Mouse (Mus musculus) liver, adult 2 months (tissue): ENCODE measurements around the gene Sipa1. TPM values are rescaled to one million over a fixed set of nuclear protein-coding genes. Genes with fewer than 3 reads are reported as not detected.
A peak's percentile ranks its signal among the peaks of the same experiment; 100 is the strongest.

ENCODE experiments used
- DNase-seq: peaks from one replicate; pipeline ENCODE4 v3.0.0-alpha.2; 2011; ENCODE audit warnings: low read depth, low spot score; ENCODE audit errors: extremely low read depth
- H3K27ac ChIP-seq: fragments of 200-500 bp; replicated peaks from 2 replicates; pipeline ENCODE4 v1.5.1; 2012; ENCODE audit warnings: low read depth, mild to moderate bottlenecking, control low read depth, inconsistent platforms, low read length; ENCODE audit not compliant: insufficient read depth
- H3K27me3 ChIP-seq: fragments of 200-500 bp; 2 replicates; pipeline ENCODE4 v1.6.1; 2012; ENCODE audit warnings: mild to moderate bottlenecking, moderate library complexity, low read length, inconsistent platforms; ENCODE audit not compliant: control insufficient read depth, insufficient read depth
- H3K36me3 ChIP-seq: fragments of 200-500 bp; 2 replicates; pipeline ENCODE4 v1.6.1; 2012; ENCODE audit warnings: low read length, inconsistent platforms; ENCODE audit not compliant: control insufficient read depth, insufficient read depth
- H3K4me1 ChIP-seq: fragments of 200-500 bp; 2 replicates; pipeline ENCODE4 v1.6.1; 2011; ENCODE audit warnings: low read length; ENCODE audit not compliant: control insufficient read depth, insufficient read depth
- H3K4me3 ChIP-seq: fragments of 200-500 bp; 2 replicates; pipeline ENCODE4 v1.5.1; 2011; ENCODE audit warnings: low read depth, mild to moderate bottlenecking, control low read depth, low read length, moderate library complexity; ENCODE audit not compliant: insufficient read depth
- H3K79me2 ChIP-seq: fragments of 200-500 bp; 2 replicates; pipeline ENCODE4 v1.6.1; 2012; ENCODE audit warnings: inconsistent platforms, mild to moderate bottlenecking, low read length, moderate library complexity; ENCODE audit not compliant: control insufficient read depth, insufficient read depth
- H3K9ac ChIP-seq: fragments of 200-500 bp; 2 replicates; pipeline ENCODE4 v1.6.1; 2012; ENCODE audit warnings: low read depth, mild to moderate bottlenecking, control low read depth, inconsistent platforms, low read length
- CTCF ChIP-seq: fragments of 200-500 bp; IDR thresholded peaks from 2 replicates; pipeline ENCODE4 v1.5.1; 2011; ENCODE audit warnings: low read depth, low read length, control low read depth
- POLR2A ChIP-seq: fragments of 200-500 bp; IDR thresholded peaks from 2 replicates; pipeline ENCODE4 v1.6.1; 2011; ENCODE audit warnings: low read length, control low read depth; ENCODE audit not compliant: insufficient read depth; ENCODE audit errors: extremely low read depth
- WGBS: fragments of 180-500 bp; shearing (Covaris S2); methylation state at CpG from one replicate; pipeline ENCODE4 v1.1.7; 2018; 5-methylcytosine and 5-hydroxymethylcytosine counted together
- polyA plus RNA-seq: library from polyadenylated mRNA; depleted of rRNA; stranded (reverse); fragments of >200 nt; gene quantifications from 2 replicates; pipeline ENCODE4 v1.2.3, GENCODE M21; 2012
- total RNA-seq: library from RNA; depleted of rRNA; stranded (reverse); fragments of >200 nt; gene quantifications from 2 replicates; pipeline ENCODE4 v1.2.3, GENCODE M21; 2014

The Sipa1 gene
- total and polyA plus RNA-seq, 2 experiments, result 3.4 to 17.9 TPM

GRCm38 (mm10) chr19:5652570-5652969, 10.9 kb downstream of the Sipa1 start:
- peaks cover 17% of the 10 kb centered on the region for H3K4me1 ChIP-seq
- no peak overlapping the region for H3K9ac ChIP-seq
- no peaks in the 10 kb centered on the region for H3K79me2 ChIP-seq
- DNase-seq, result no peak
- 92% methylated on average over 6 of the region's 6 CpGs for WGBS
- no peak overlapping the region for H3K4me3 ChIP-seq
- TF ChIP-seq POLR2A (no peak), CTCF (no peak)
- no peak overlapping the region for H3K27ac ChIP-seq
- no peaks in the 10 kb centered on the region for H3K27me3 ChIP-seq
- H3K36me3 ChIP-seq, result no peaks in the 10 kb centered on the region; the same call in 1 of the 2 replicates

- TF ChIP-seq POLR2A (no peak), CTCF (no peak)
- no peak overlapping the region for H3K4me3 ChIP-seq
- H3K4me1 ChIP-seq, result peaks cover 17% of the 10 kb centered on the region
- H3K79me2 ChIP-seq, result no peaks in the 10 kb centered on the region
- DNase-seq, result no peak
- H3K27me3 ChIP-seq, result no peaks in the 10 kb centered on the region
- no peaks in the 10 kb centered on the region; the same call in 1 of the 2 replicates for H3K36me3 ChIP-seq
- H3K27ac ChIP-seq, result no peak overlapping the region
- 87% methylated on average over 13 of the region's 13 CpGs for WGBS
- no peak overlapping the region for H3K9ac ChIP-seq
These were observed 11.8 kb downstream of the Sipa1 start for GRCm38 (mm10) chr19:5651502-5652274.

GRCm38 (mm10) chr19:5649298-5649741, 14.2 kb downstream of the Sipa1 start:
- 22% methylated on average over 6 of the region's 6 CpGs for WGBS
- Histone ChIP-seq H3K27me3 (no peaks in the 10 kb centered on the region), H3K9ac (peak overlapping the region; percentile 36), H3K36me3 (peaks cover 18% of the 10 kb centered on the region; the same call in 1 of the 2 replicates), H3K79me2 (no peaks in the 10 kb centered on the region), H3K27ac (peak overlapping the region; percentile 73), H3K4me3 (peak overlapping the region; percentile 28; the same call in 1 of the 2 replicates), H3K4me1 (peaks cover 17% of the 10 kb centered on the region)
- TF ChIP-seq CTCF (no peak), POLR2A (no peak)
- peak; percentile 70 for DNase-seq

GRCm38 (mm10) chr19:5648401-5649297, 14.9 kb downstream of the Sipa1 start:
- H3K4me1 ChIP-seq, result peaks cover 17% of the 10 kb centered on the region
- no peaks in the 10 kb centered on the region for H3K27me3 ChIP-seq
- H3K36me3 ChIP-seq, result peaks cover 24% of the 10 kb centered on the region; the same call in 1 of the 2 replicates
- peak overlapping the region; percentile 50 for H3K9ac ChIP-seq
- peak overlapping the region; percentile 28; the same call in 1 of the 2 replicates for H3K4me3 ChIP-seq
- 5% methylated on average over 26 of the region's 26 CpGs for WGBS
- no peaks in the 10 kb centered on the region for H3K79me2 ChIP-seq
- no peak for TF ChIP-seq CTCF
- no peak for TF ChIP-seq POLR2A
- peak; percentile 77 for DNase-seq
- H3K27ac ChIP-seq, result peak overlapping the region; percentile 73

- H3K9ac ChIP-seq, result no peak overlapping the region
- H3K27me3 ChIP-seq, result no peaks in the 10 kb centered on the region
- WGBS, result 90% methylated on average over 6 of the region's 6 CpGs
- H3K4me3 ChIP-seq, result no peak overlapping the region
- H3K27ac ChIP-seq, result no peak overlapping the region
- DNase-seq, result no peak
- H3K36me3 ChIP-seq, result peaks cover 26% of the 10 kb centered on the region
- H3K79me2 ChIP-seq, result no peaks in the 10 kb centered on the region
- peaks cover 17% of the 10 kb centered on the region for H3K4me1 ChIP-seq
- TF ChIP-seq CTCF (no peak), POLR2A (no peak)
These were observed 15.7 kb downstream of the Sipa1 start for GRCm38 (mm10) chr19:5647791-5648190.
